Mouse (Mus musculus) cerebellum, adult 2 months (tissue): ENCODE data around the gene Alyref. TPM values are rescaled to one million over a fixed set of nuclear protein-coding genes. Genes with fewer than 3 reads are reported as not detected.

Experiments
- DNase-seq, 2 experiments: peaks; one replicate each; pipeline ENCODE4 v3.0.0; 2021
- H3K27ac ChIP-seq: fragments of 200-500 bp; 2 replicates; pipeline ENCODE4 v1.5.1; 2012; ENCODE audit warnings: low read length, control low read depth, inconsistent platforms; ENCODE audit not compliant: insufficient read depth
- H3K27me3 ChIP-seq: fragments of 200-500 bp; 2 replicates; pipeline ENCODE4 v1.6.1; 2012; ENCODE audit warnings: inconsistent platforms, mild to moderate bottlenecking, low read length, moderate library complexity; ENCODE audit not compliant: control insufficient read depth, insufficient read depth
- H3K4me1 ChIP-seq: fragments of 200-500 bp; 2 replicates; pipeline ENCODE4 v1.6.1; 2011; ENCODE audit warnings: low read length; ENCODE audit not compliant: control insufficient read depth, insufficient read depth
- H3K4me3 ChIP-seq: fragments of 200-500 bp; replicated peaks from 2 replicates; pipeline ENCODE3; 2011; ENCODE audit warnings: mild to moderate bottlenecking, low read depth, low read length, control low read depth; ENCODE audit not compliant: insufficient read depth
- CTCF ChIP-seq: fragments of 200-500 bp; IDR thresholded peaks from 2 replicates; pipeline ENCODE4 v1.5.1; 2011; ENCODE audit warnings: low read depth, mild to moderate bottlenecking, control low read depth, low read length, moderate library complexity, borderline replicate concordance; ENCODE audit not compliant: insufficient read depth
- POLR2A ChIP-seq: fragments of 200-500 bp; IDR thresholded peaks from 2 replicates; pipeline ENCODE4 v1.6.1; 2011; ENCODE audit warnings: low read length, control low read depth, borderline replicate concordance; ENCODE audit not compliant: insufficient read depth
- WGBS: fragments of 180-500 bp; shearing (Covaris S2); methylation state at CpG from one replicate; pipeline ENCODE4 v1.1.7; 2018; 5-methylcytosine and 5-hydroxymethylcytosine counted together
- polyA plus RNA-seq: library from polyadenylated mRNA; depleted of rRNA; stranded (reverse); fragments of >200 nt; gene quantifications from 2 replicates; pipeline ENCODE4 v1.2.3, GENCODE M21; 2012; rRNA removed

Gene Alyref
- polyA plus RNA-seq, 1 experiment = 51.8 TPM

DNA sequence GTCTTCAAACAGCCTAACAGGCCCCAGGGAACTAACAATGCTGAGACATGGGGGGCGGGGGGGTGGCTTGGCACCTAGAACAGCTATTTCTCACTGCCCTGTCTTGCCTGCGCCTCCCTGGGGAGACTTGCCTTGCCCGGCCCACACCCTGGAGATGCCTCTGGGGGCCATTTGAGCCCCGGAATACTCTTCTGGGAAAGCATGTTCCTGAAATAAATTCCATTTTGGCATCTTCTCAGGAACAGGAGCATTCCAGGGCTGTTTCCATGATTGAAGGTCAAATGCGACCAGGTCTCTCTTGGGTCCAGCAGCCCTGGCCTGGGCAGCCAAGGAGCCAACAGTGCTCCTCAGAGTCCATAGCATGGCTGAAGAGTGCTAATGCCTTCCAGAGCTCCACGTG is 55.8 kb downstream of the Alyref start:
- WGBS = 82% methylated on average over 6 of the region's 6 CpGs
- Histone ChIP-seq H3K4me3 (no peak overlapping the region), H3K27me3 (no peaks in the 10 kb centered on the region), H3K27ac (no peak overlapping the region), H3K4me1 (peaks cover 26% of the 10 kb centered on the region)
- no peak for DNase-seq
- TF ChIP-seq POLR2A = no peak
- TF ChIP-seq CTCF = no peak

Other genes with a start within 250 kb of the Alyref start
- gene Actg1, start 249.8 kb downstream of the Alyref start, polyA plus RNA-seq = 834 and 845 TPM in 2 replicates
- 0.29 TPM in 1 of 2 replicates, not detected in the other for gene Fscn2, start 236.8 kb downstream of the Alyref start, polyA plus RNA-seq
- gene Faap100, start 219.6 kb downstream of the Alyref start, polyA plus RNA-seq = 34.4 and 34.8 TPM in 2 replicates
- gene Nploc4, start 160.7 kb downstream of the Alyref start, polyA plus RNA-seq = 54.2 and 56.3 TPM in 2 replicates
- 0.05 and 0.06 TPM in 2 replicates for gene Tspan10, start 155.7 kb downstream of the Alyref start, polyA plus RNA-seq
- 1.5 and 1.6 TPM in 2 replicates for gene Pde6g, start 144.9 kb downstream of the Alyref start, polyA plus RNA-seq
- 15.5 and 20.0 TPM in 2 replicates for gene Oxld1, start 140.3 kb downstream of the Alyref start, polyA plus RNA-seq
- 27.3 and 28.3 TPM in 2 replicates for gene Ccdc137, start 140.2 kb downstream of the Alyref start, polyA plus RNA-seq
- gene Arl16, start 130.8 kb downstream of the Alyref start, polyA plus RNA-seq = 42.7 and 56.5 TPM in 2 replicates
- gene Mrpl12, start 113.8 kb downstream of the Alyref start, polyA plus RNA-seq = 108 and 119 TPM in 2 replicates
- 38.9 and 39.3 TPM in 2 replicates for gene Slc25a10, start 106.5 kb downstream of the Alyref start, polyA plus RNA-seq
- 1.8 and 2.1 TPM in 2 replicates for gene Gcgr, start 67.7 kb downstream of the Alyref start, polyA plus RNA-seq
- gene Mcrip1, start 48.6 kb downstream of the Alyref start, polyA plus RNA-seq = 159 and 168 TPM in 2 replicates
- gene Ppp1r27, start 47.2 kb downstream of the Alyref start, polyA plus RNA-seq = not detected in 2 replicates
- 98.4 and 105 TPM in 2 replicates for gene P4hb, start 25.1 kb downstream of the Alyref start, polyA plus RNA-seq
- 288 and 305 TPM in 2 replicates for gene Arhgdia, start 16.7 kb downstream of the Alyref start, polyA plus RNA-seq
- 168 and 178 TPM in 2 replicates for gene Anapc11, start 56 bp upstream of the Alyref start, polyA plus RNA-seq
- gene Npb, start 10.1 kb upstream of the Alyref start, polyA plus RNA-seq = 4.7 and 5.6 TPM in 2 replicates
- gene Pcyt2, start 19.6 kb upstream of the Alyref start, polyA plus RNA-seq = 401 and 403 TPM in 2 replicates
- 76.9 and 80.5 TPM in 2 replicates for gene Sirt7, start 26.9 kb upstream of the Alyref start, polyA plus RNA-seq
- gene Mafg, start 35.2 kb upstream of the Alyref start, polyA plus RNA-seq = 60.5 and 65.3 TPM in 2 replicates
- 2.1 and 2.3 TPM in 2 replicates for gene Pycr1, start 45.4 kb upstream of the Alyref start, polyA plus RNA-seq
- gene Myadml2, start 49.8 kb upstream of the Alyref start, polyA plus RNA-seq = 3.3 and 4.5 TPM in 2 replicates
- gene Notum, start 62.8 kb upstream of the Alyref start, polyA plus RNA-seq = 5.9 TPM in 2 replicates
- gene Aspscr1, start 74.6 kb upstream of the Alyref start, polyA plus RNA-seq = 56.1 and 59.4 TPM in 2 replicates
- gene Cenpx, start 115.4 kb upstream of the Alyref start, polyA plus RNA-seq = 40.1 and 43.0 TPM in 2 replicates
- 86.6 and 96.0 TPM in 2 replicates for gene Lrrc45, start 115.6 kb upstream of the Alyref start, polyA plus RNA-seq
- 66.1 and 67.0 TPM in 2 replicates for gene Rac3, start 123.1 kb upstream of the Alyref start, polyA plus RNA-seq
- gene Dcxr, start 128.9 kb upstream of the Alyref start, polyA plus RNA-seq = 36.4 and 36.5 TPM in 2 replicates
- gene Cbr2, start 133.7 kb upstream of the Alyref start, polyA plus RNA-seq = 1.9 and 3.1 TPM in 2 replicates
- gene Hmga1b, start 164.4 kb upstream of the Alyref start, polyA plus RNA-seq = 2.5 and 3.1 TPM in 2 replicates
- 106 and 113 TPM in 2 replicates for gene Rfng, start 185.8 kb upstream of the Alyref start, polyA plus RNA-seq
- 238 and 248 TPM in 2 replicates for gene Gps1, start 185.9 kb upstream of the Alyref start, polyA plus RNA-seq
- gene Dus1l, start 198.0 kb upstream of the Alyref start, polyA plus RNA-seq = 47.4 and 52.3 TPM in 2 replicates
- gene Fasn, start 226.2 kb upstream of the Alyref start, polyA plus RNA-seq = 246 and 274 TPM in 2 replicates